Mouse (Mus musculus): Measurements from ENCODE around the gene Rsph14.

DNA sequence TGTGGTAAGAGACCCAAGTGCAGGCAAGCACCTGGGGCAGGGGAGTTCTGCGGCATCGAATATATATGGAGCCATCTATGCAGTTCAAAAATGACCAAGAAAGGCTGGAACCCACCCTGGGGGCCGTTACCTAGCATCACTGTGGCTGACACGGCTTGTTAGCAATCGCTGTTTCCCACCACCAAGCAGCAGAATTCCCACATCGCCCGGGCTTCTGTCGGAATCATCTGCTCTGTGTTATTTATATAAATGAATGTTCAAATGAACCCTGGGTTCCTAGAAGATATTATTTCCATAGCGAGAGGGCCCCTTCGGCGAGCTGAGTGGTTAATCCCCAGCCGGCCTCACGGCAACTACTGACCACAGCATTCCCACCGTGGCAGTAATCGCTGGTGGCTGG is 21.7 kb downstream of the Rsph14 start:
- TF ChIP-seq CHD2 (IDR thresholded peaks at IDR 0.05; ENCODE audit: low read depth, low read length) (no peak), HCFC1 (IDR thresholded peaks at IDR 0.05; ENCODE audit: borderline replicate concordance, insufficient read depth, low read length) (no peak)
